Mouse (Mus musculus) embryo, embryonic 11.5 days (tissue): ENCODE data around the gene Exph5.

ENCODE experiments used
- DNase-seq: peaks from one replicate; pipeline ENCODE4 v3.0.0-alpha.2; 2012; ENCODE audit warnings: low read depth, low spot score

Gene Exph5

GRCm38 (mm10) chr9:53320894-53321650 is 19.6 kb downstream of the Exph5 start:
- DNase-seq = no peak

- no peak for DNase-seq
Measured at GRCm38 (mm10) chr9:53321683-53322082, 20.2 kb downstream of the Exph5 start.

DNA sequence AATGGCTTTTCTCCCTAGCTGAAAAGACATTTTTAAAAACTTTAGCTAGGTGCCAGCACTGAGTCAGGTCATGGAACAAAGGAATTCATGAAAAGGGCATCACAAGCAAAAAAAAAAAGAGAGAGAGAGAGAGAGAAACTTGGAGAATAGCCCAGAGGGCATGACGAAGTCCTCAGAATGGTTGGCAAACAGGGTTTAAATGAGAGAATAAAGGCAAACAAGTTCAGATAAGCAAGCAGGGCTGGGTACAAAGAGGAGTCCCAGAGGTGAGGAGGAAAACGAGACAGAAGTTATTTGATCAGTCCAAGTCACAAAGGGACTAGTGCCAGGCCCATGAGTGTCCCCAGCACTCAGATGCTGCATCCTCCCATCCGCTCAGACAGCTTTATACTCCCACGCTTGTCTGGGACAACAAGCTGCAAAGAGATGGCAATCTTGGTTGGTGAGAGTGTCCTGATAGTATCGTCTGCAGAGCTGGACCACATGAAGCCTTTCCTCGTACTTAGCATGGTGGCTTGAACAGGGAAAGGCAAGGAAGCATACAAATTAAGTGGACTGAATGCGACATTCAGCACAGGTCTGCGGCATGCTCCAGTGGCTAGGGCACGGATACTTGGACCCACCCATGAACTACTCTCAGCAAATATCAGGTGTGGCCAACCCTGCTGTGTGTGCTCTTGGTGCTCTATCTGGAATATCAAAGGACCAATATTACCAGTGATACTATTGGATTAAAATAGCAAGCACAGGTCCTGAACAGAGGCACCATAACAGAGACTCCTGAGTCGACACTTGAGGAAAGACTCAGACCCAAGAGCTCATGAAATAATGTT is 22.2 kb downstream of the Exph5 start:
- no peak for DNase-seq

- DNase-seq = no peak
Measured at GRCm38 (mm10) chr9:53325363-53326090, 24.1 kb downstream of the Exph5 start.

GRCm38 (mm10) chr9:53328203-53328602 is 26.7 kb downstream of the Exph5 start:
- DNase-seq = no peak

GRCm38 (mm10) chr9:53329301-53330206 is 28.1 kb downstream of the Exph5 start:
- DNase-seq = no peak

DNA sequence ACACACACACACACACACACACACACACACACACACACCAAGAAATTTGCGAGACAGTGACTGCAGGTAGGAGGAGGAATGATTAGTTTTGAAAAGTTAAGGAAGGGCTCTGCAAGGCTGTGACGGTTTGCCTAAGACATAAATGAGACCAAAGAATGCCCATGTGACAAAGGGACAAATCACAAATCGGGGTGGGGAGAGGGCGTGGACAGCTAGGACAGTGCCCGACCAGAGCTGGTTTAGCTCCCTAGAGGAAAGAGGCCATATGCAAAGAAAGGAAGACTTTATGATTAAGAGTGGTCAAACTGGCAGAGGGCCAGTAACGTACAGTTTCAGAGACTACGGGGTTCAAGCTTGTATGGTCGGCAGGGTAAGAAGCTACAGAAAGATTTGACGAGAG is 28.8 kb downstream of the Exph5 start:
- no peak for DNase-seq

GRCm38 (mm10) chr9:53333436-53333835 is 32.0 kb downstream of the Exph5 start:
- DNase-seq = no peak

- DNase-seq = no peak
Measured at GRCm38 (mm10) chr9:53335131-53335530, 33.7 kb downstream of the Exph5 start.

DNA sequence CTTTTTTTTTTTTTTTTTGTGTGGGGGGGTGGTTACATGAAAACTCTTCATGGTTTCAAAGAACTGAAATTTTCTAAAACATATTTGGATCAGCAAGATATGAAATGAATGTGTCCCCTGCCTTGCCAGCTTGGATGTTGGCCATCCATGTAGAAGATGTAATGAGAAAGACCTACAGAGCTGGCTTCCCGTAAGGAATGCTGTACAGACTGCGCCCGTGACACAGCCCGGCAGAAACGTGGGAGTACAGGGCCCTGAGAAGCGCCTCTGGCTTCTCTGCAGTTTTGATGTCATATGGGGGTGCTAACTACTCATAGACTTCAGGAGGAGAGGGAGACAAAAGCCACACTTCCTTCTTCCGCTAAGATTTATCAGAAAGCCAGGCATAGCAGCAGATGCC is 38.1 kb downstream of the Exph5 start:
- DNase-seq = no peak

GRCm38 (mm10) chr9:53340328-53340916 is 39.0 kb downstream of the Exph5 start:
- no peak for DNase-seq

DNA sequence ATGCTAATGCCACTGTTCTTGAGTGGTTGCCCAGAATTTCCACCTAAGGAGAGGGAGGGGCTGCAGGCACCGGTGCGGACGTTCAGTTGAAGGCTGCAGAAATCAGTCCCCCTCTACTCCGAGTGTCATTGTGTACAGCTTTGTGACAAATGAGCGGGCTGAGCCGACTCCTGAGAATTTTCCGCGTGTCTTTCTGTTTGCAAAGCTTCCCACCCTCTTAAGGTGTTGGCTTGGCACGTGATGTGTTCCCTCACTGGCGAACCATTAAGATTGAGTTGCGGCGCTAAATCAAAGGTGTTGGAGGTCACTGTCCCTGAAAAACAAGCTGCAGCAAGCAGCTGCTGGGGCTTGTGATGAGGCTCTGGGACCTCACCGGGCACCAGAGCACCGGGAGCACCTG is 39.5 kb downstream of the Exph5 start:
- no peak for DNase-seq

DNA sequence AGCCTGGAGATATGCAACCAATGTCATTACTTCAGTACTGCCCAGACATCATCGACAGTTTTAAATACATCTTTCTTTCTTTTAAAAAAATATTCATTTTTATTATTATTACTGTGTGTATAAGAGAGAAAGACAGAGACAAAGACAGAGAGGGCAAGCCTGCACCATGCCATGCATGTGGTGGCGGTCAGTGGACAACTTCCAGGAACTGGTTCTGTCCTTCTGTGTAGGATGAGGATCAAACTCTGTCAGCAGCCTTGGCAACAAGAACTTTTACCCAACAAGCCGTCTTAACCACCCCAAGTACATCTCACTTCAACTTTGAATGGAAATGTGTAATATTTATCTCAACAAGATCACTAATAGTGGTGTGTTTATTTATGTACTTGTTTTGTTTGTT is 40.5 kb downstream of the Exph5 start:
- DNase-seq = no peak

DNA sequence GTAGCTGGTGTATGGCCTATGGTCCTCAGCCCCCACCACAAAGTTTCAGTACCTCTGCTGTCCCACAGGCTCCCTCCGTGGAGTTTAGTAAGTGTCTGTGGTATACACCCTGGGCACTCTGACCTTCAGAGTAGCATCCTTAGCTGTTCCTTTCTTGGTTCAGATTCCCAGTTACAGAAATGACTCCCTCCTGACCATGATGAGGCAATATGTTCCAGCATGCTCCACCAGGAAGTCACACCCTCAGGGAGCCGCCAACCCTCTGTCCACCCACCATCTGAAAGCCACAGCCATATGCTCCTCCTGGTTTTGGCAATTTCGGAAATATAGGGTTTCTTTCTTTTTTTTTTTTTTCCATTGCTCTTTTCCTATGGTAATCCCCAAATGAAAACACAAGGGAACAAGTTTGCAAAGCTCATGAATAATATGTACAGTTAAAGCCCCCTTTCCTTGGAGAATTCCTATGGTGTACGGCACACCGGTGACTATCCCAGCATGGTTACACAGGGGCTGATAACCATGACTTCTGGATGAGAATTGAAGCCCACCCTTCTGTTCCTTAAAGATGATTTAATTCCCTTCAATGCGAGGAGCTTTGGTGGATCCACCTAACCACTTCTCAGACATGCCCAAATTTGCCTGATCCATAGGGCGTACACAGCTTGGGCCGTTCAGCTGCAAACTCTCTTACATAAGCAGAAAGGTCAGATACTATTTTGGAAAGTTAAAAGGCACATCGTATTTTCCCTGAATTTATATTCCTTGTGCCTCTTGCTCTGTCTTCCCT is 43.4 kb downstream of the Exph5 start:
- no peak for DNase-seq

- no peak for DNase-seq
Measured at GRCm38 (mm10) chr9:53345728-53346127, 44.3 kb downstream of the Exph5 start.

DNA sequence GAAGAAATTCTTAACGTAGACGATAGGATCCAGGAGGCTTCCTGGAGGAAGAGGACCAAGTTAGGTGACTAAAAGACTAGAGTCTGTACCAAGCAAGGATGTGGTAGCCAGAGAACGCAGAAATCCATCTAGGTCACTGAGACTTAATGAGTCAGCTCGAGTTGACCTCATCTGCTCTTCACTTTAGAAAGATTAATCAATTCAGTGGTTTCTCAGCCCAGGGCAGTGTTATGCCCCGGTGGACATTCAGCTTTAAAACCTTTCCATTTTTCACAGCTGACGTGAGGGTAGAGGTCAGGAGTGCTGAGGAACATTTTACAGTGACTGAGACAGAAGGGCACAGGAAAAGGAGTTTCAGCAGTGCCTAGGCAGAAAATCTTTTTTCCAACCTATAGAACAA is 44.9 kb downstream of the Exph5 start:
- no peak for DNase-seq

DNA sequence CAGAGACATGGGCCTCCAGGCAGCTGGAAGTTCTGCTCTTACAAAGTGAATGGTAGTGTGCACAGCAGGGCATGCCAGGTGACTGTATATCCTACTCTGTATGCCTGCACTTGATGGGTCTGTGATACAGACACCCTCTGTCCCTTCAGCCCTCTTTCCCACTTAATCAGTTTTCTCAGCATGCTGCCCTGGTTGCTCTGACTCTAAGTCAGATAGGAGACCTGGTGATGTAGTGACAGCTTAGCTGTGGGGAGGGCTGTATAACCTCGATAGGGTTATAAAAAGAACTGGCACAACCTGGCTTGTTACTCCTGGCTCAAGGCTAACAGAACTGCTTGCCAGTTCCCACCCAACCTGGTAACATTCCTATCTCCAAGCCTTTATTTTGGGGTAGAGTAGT is 47.7 kb downstream of the Exph5 start:
- no peak for DNase-seq

DNA sequence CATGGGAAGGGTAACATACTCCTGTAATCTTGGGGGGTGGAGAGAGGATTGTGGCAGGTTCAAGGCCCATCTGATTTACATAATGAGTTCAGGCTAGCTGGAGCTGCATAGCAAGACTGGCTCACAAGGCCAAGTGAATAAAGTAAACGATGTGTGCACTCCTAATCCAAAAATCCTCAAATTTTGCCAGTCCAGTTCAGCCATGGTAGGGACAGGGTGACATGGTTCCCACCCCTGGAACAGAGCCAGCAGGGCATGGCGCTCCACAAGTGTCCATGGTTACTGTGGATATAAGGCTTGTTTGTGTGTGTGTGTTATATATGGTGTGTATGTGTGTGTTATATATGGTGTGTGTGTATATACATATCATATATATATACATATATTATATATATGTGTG is 48.9 kb downstream of the Exph5 start:
- no peak for DNase-seq

DNA sequence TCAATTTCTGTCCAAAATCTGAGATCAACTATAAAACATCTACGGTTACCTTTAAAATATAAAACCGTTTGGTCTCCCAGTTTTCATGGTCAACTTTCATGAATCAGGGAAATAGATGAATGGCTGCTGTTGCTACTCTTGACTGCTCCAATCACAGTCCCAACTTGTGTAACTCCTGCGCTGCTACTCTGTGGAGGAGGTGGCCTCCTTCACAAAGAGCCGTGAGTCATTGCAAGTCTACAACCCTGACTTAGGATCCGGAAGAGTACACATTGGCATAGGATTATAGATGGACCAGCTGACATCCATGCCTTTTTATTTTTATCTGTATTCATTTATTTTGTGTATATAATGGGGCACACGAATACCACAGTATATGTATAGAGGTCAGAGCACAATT is 50.4 kb downstream of the Exph5 start:
- no peak for DNase-seq

DNA sequence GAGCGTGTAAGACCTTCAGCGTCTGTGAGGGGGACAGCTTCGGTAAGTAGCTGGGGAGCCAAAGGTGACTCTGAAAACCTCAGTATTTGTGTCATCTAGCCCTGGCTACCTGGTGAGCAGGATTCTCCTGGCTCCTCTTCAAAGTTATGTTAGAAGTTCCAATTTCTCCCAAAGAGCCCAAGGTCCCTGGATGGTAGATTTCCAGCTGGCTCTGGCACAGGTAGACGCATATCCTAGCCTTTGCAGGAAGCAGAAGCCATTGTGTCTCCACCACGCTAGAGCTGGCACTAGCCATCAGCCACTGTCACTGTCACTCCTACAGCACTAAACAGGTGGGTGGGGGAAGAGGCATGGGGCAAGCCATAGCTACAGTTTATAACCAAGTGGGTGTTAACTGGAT is 51.7 kb downstream of the Exph5 start:
- DNase-seq = no peak
